Mouse (Mus musculus) hindbrain, embryonic 16.5 days (tissue): ENCODE measurements around the gene Tspan18. TPM values are rescaled to one million over a fixed set of nuclear protein-coding genes. Genes with fewer than 3 reads are reported as not detected.
A peak's percentile ranks its signal among the peaks of the same experiment; 100 is the strongest.

Experiments used
- ATAC-seq: fragments of 200-750 bp; cut with Nextera tagmentation; 2 replicates; pipeline ENCODE4 v1.8.0; 2017; ENCODE audit warnings: moderate TSS enrichment, moderate library complexity
- H3K27ac ChIP-seq: fragments of 300-500 bp; sonication (generic); 2 replicates; pipeline ENCODE4 v1.5.1; 2014; ENCODE audit warnings: low read depth, mild to moderate bottlenecking, control low read depth, low read length, moderate library complexity
- H3K27me3 ChIP-seq: fragments of 300-500 bp; sonication (generic); replicated peaks from 2 replicates; pipeline ENCODE4 v1.6.1; 2014; ENCODE audit warnings: low read length; ENCODE audit not compliant: control insufficient read depth, insufficient read depth
- H3K36me3 ChIP-seq: fragments of 300-500 bp; sonication (generic); 2 replicates; pipeline ENCODE4 v1.6.1; 2014; ENCODE audit warnings: mild to moderate bottlenecking, low read length, moderate library complexity, mixed read lengths; ENCODE audit not compliant: control insufficient read depth, insufficient read depth
- H3K4me1 ChIP-seq: fragments of 300-500 bp; sonication (generic); 2 replicates; pipeline ENCODE4 v1.6.1; 2014; ENCODE audit warnings: low read depth, low read length; ENCODE audit not compliant: control insufficient read depth, insufficient read depth
- H3K4me2 ChIP-seq: fragments of 300-500 bp; sonication (generic); 2 replicates; pipeline ENCODE4 v1.6.1; 2014; ENCODE audit warnings: mild to moderate bottlenecking, low read length, control low read depth, moderate library complexity
- H3K4me3 ChIP-seq: fragments of 300-500 bp; sonication (generic); 2 replicates; pipeline ENCODE4 v1.5.1; 2014; ENCODE audit warnings: mild to moderate bottlenecking, low read length, control low read depth, moderate library complexity
- H3K9ac ChIP-seq: fragments of 300-500 bp; sonication (generic); 2 replicates; pipeline ENCODE4 v1.6.1; 2014; ENCODE audit warnings: low read depth, mild to moderate bottlenecking, control low read depth, low read length, moderate library complexity
- H3K9me3 ChIP-seq: fragments of 300-500 bp; sonication (generic); 2 replicates; pipeline ENCODE4 v1.6.1; 2014; ENCODE audit warnings: mild to moderate bottlenecking, low read length, moderate library complexity; ENCODE audit not compliant: control insufficient read depth
- WGBS: fragments of 180-500 bp; shearing (Covaris S2); extraction: QIAGEN DNeasy Blood & Tissue Kit; methylation state at CpG from one replicate; pipeline ENCODE4 v1.1.7; 2014; 5-methylcytosine and 5-hydroxymethylcytosine counted together
- polyA plus RNA-seq: library from polyadenylated mRNA; unstranded; fragments of >200 nt; fragmentation: Nextera tagmentation; extraction: Ambion mirVana; gene quantifications from 2 replicates; pipeline ENCODE4 v1.2.1, GENCODE M21; 2015

The Tspan18 gene
- polyA plus RNA-seq, 1 experiment from 2014 or later = 15.7 TPM

DNA sequence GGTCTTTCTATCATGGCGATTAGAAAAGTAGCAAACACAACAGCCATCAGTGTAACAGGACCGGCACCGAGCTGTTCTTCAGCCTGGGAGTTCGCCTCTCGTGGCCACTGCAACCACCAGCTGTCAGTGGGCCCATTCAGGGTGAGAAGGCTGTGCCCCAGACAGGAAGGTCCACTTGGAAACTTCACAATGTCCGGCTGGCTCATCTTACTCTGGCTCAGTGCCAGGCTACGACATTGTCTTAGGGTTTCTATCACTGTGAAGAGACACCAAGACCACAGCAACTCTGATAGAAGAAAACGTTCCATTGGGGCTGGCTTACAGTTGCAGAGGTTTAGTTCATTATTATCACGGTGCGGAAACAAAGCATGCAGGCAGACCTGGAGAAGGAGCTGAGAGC lies 45.1 kb downstream of the Tspan18 start:
- 48% methylated on average over 10 of the region's 10 CpGs for WGBS
- peaks cover 41% of the 10 kb centered on the region for H3K4me1 ChIP-seq
- no peak overlapping the region for H3K27ac ChIP-seq

GRCm38 (mm10) chr2:93287348-93287747 lies 47.0 kb downstream of the Tspan18 start:
- peak; percentile 46 for ATAC-seq
- Histone ChIP-seq H3K9ac (peak overlapping the region; percentile 53; the same call in 1 of the 2 replicates), H3K4me1 (peaks cover 54% of the 10 kb centered on the region), H3K27me3 (no peaks in the 10 kb centered on the region), H3K27ac (peak overlapping the region; percentile 81), H3K36me3 (no peaks in the 10 kb centered on the region), H3K4me3 (no peak overlapping the region), H3K4me2 (0 out of 2 replicates have a peak overlapping the region, but pooled peaks have one; percentile 1), H3K9me3 (no peaks in the 10 kb centered on the region)
- 9% methylated on average over 4 of the region's 4 CpGs for WGBS

More for the DNA sequence above, 45.1 kb downstream of the Tspan18 start:
- Histone ChIP-seq H3K9me3 (no peaks in the 10 kb centered on the region), H3K4me2 (no peak overlapping the region), H3K36me3 (no peaks in the 10 kb centered on the region), H3K9ac (no peak overlapping the region), H3K4me3 (no peak overlapping the region), H3K27me3 (no peaks in the 10 kb centered on the region)
- no peak for ATAC-seq

- Histone ChIP-seq H3K36me3 (no peaks in the 10 kb centered on the region), H3K9me3 (no peaks in the 10 kb centered on the region), H3K27me3 (no peaks in the 10 kb centered on the region), H3K4me3 (no peak overlapping the region), H3K4me1 (peaks cover 54% of the 10 kb centered on the region), H3K9ac (peak overlapping the region; percentile 46; the same call in 1 of the 2 replicates), H3K27ac (peak overlapping the region; percentile 81), H3K4me2 (no peak overlapping the region)
- 34% methylated on average over 4 of the region's 4 CpGs for WGBS
- ATAC-seq = no peak
These were observed 47.6 kb downstream of the Tspan18 start for GRCm38 (mm10) chr2:93286742-93287141.

DNA sequence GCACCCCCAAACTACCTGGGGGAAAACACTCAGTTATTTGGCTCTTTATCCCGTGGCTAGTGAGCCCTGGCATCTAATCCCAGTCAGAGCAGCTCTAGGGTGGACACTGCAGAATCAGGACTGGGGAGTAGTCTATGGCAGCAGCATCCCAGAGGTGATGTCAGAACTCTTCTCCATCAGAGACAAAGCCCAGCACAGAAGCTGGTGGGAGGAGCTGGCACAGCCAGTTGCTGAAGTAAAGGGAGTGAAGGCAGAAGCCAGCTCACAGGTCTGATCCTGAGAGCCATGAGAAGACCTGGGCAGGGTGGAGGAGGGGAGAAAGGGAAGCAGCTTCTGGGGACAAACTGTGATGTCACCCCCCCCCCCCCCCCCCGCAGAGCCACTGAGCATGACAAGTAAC lies 48.0 kb downstream of the Tspan18 start:
- H3K9ac ChIP-seq = peak overlapping the region; percentile 46
- peaks cover 51% of the 10 kb centered on the region for H3K4me1 ChIP-seq
- H3K27me3 ChIP-seq = no peaks in the 10 kb centered on the region
- no peaks in the 10 kb centered on the region for H3K36me3 ChIP-seq
- 62% methylated on average over 1 of the region's 2 CpGs for WGBS
- ATAC-seq = peak; percentile 4; the same call in 1 of the 2 replicates
- H3K27ac ChIP-seq = peak overlapping the region; percentile 70
- H3K4me3 ChIP-seq = no peak overlapping the region
- H3K9me3 ChIP-seq = no peaks in the 10 kb centered on the region
- H3K4me2 ChIP-seq = no peak overlapping the region

DNA sequence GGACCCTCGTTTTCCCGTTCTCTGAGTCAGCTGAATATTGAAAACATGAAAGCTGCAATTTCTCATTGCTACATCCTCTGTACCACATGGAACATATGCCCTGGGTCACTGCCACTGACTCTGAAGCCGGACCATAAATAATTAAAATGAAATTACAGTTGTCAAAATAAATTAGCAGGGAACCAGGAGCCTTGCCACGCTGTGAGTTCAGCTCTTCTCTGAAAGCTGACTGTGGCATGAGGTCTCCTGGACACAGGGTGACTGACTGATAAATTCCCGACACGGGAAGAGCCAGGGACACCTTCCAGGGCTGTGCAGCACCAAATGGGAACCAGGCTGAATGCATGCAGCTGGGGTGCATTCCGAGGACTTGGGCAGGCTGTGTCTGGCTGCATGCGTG lies 48.5 kb downstream of the Tspan18 start:
- Histone ChIP-seq H3K4me2 (no peak overlapping the region), H3K4me1 (peaks cover 48% of the 10 kb centered on the region), H3K4me3 (no peak overlapping the region), H3K27ac (peak overlapping the region; percentile 70), H3K9ac (peak overlapping the region; percentile 46), H3K9me3 (no peaks in the 10 kb centered on the region), H3K36me3 (no peaks in the 10 kb centered on the region), H3K27me3 (no peaks in the 10 kb centered on the region)
- 30% methylated on average over 8 of the region's 8 CpGs for WGBS
- 0 out of 2 replicates have a peak, but pooled peaks have one; percentile 2 for ATAC-seq

- H3K9ac ChIP-seq = no peak overlapping the region
These were observed 49.7 kb downstream of the Tspan18 start for GRCm38 (mm10) chr2:93284625-93285024.

DNA sequence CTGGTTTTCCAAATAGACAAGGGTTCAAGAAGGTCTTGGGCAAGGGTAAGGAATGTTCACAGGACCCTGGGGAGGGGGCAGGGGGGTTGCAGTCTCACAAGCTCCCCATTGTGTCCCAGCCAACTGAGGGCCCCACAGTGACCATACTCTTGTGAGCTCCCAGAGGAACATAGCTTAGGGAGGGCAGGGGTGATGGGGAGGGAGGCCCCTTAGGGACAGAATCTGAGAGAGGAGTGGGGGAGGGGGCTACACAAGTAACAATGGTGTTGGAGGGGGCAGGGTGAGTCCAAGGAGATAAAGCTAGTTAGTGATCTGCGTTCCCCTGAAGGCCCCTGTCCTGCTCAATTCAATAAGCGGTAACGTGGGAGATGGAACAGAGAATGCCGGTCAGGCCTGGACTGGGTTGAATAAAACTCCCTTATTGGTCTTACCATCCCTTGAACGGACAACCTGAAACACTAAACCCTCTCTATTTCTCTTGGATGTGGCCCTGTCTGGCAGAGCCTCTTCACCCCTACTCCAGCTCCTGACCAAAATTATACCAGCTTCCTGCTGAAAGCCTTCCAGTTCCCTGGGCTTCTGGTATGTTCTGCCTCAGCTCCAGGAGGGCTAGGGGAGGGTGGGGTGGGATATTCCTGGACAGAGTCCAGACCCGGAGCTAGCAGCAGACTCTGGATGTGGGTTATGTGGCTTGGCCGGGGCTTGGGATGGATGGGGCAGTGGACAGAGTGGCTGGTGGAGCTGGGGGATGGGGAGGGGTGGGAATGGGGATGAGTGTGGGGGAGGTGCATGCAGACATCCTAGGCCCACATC lies 50.6 kb downstream of the Tspan18 start:
- Histone ChIP-seq H3K27me3 (no peaks in the 10 kb centered on the region), H3K27ac (peak overlapping the region; percentile 17; the same call in 1 of the 2 replicates), H3K4me1 (peaks cover 58% of the 10 kb centered on the region), H3K4me3 (no peak overlapping the region), H3K36me3 (no peaks in the 10 kb centered on the region), H3K4me2 (no peak overlapping the region), H3K9ac (no peak overlapping the region; the same call in none of the 2 replicates), H3K9me3 (no peaks in the 10 kb centered on the region)
- peak; percentile 34 for ATAC-seq
- 14% methylated on average over 7 of the region's 7 CpGs for WGBS

More at GRCm38 (mm10) chr2:93284625-93285024, 49.7 kb downstream of the Tspan18 start:
- Histone ChIP-seq H3K36me3 (no peaks in the 10 kb centered on the region), H3K9me3 (no peaks in the 10 kb centered on the region), H3K27ac (no peak overlapping the region), H3K4me3 (no peak overlapping the region), H3K4me2 (no peak overlapping the region), H3K4me1 (peaks cover 58% of the 10 kb centered on the region), H3K27me3 (no peaks in the 10 kb centered on the region)
- ATAC-seq = no peak
- WGBS = 59% methylated on average over 2 of the region's 2 CpGs

DNA sequence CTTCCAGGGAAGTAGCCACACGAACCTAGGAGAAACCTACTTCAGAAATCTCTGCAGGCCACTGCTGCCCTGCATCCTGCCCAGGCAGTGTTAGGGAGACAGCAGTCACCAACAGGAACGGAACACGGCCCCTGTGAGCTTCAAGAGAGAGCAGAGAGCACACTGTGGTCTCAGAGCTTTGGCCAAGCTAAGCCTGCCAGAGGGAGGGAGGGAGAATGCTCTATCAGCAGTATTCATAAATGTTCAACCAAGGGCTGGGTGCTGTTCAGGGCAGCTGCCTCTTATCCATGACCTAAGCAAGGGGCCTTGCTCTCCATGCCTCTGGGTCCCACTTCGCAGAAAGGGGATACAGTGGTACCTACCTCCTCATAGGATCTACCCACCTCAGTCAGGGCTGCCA lies 51.7 kb downstream of the Tspan18 start:
- no peaks in the 10 kb centered on the region for H3K9me3 ChIP-seq
- H3K4me2 ChIP-seq = no peak overlapping the region
- no peak for ATAC-seq
- H3K27ac ChIP-seq = no peak overlapping the region
- no peak overlapping the region for H3K9ac ChIP-seq
- WGBS = 84% methylated on average over 4 of the region's 4 CpGs
- no peaks in the 10 kb centered on the region for H3K27me3 ChIP-seq
- no peak overlapping the region for H3K4me3 ChIP-seq
- peaks cover 63% of the 10 kb centered on the region for H3K4me1 ChIP-seq
- H3K36me3 ChIP-seq = no peaks in the 10 kb centered on the region

GRCm38 (mm10) chr2:93281466-93281865 lies 52.8 kb downstream of the Tspan18 start:
- no peak for ATAC-seq
- no peak overlapping the region for H3K9ac ChIP-seq
- no peaks in the 10 kb centered on the region for H3K9me3 ChIP-seq
- no peak overlapping the region for H3K4me3 ChIP-seq
- no peaks in the 10 kb centered on the region for H3K27me3 ChIP-seq
- WGBS = 74% methylated on average over 6 of the region's 6 CpGs
- H3K4me1 ChIP-seq = peaks cover 57% of the 10 kb centered on the region
- H3K27ac ChIP-seq = no peak overlapping the region
- no peak overlapping the region for H3K4me2 ChIP-seq
- no peaks in the 10 kb centered on the region for H3K36me3 ChIP-seq
